Mouse (Mus musculus) spleen, adult 2 months (tissue): ENCODE results near the gene Sema3e. TPM values are rescaled to one million over a fixed set of nuclear protein-coding genes. Genes with fewer than 3 reads are reported as not detected.

Experiments
- DNase-seq, 2 experiments: peaks; one replicate each; pipeline versions ENCODE4 v3.0.0 to v3.0.0-alpha.2; 2012 to 2021; ENCODE audit warnings: low spot score in 2 of 2, low read depth in 1 of 2
- H3K27ac ChIP-seq: fragments of 200-500 bp; 2 replicates; pipeline ENCODE4 v1.5.1; 2012; ENCODE audit warnings: low read length, inconsistent platforms; ENCODE audit not compliant: insufficient read depth
- H3K27me3 ChIP-seq: fragments of 200-500 bp; 2 replicates; pipeline ENCODE4 v1.6.1; 2012; ENCODE audit warnings: mild to moderate bottlenecking, moderate library complexity, low read length, inconsistent platforms; ENCODE audit not compliant: control insufficient read depth, insufficient read depth
- H3K36me3 ChIP-seq: fragments of 200-500 bp; 2 replicates; pipeline ENCODE4 v1.6.1; 2012; ENCODE audit warnings: mild to moderate bottlenecking, low read length, inconsistent platforms; ENCODE audit not compliant: control insufficient read depth, insufficient read depth
- H3K4me1 ChIP-seq: fragments of 200-500 bp; 2 replicates; pipeline ENCODE4 v1.6.1; 2011; ENCODE audit warnings: inconsistent platforms; ENCODE audit not compliant: control insufficient read depth, insufficient read depth, insufficient read length
- H3K4me3 ChIP-seq: fragments of 200-500 bp; 2 replicates; pipeline ENCODE4 v1.5.1; 2011; ENCODE audit warnings: mild to moderate bottlenecking, inconsistent platforms; ENCODE audit not compliant: insufficient read depth, insufficient read length; ENCODE audit errors: extremely low read depth
- CTCF ChIP-seq: fragments of 200-500 bp; IDR thresholded peaks from 2 replicates; pipeline ENCODE4 v1.5.1; 2011; ENCODE audit warnings: mild to moderate bottlenecking, inconsistent platforms; ENCODE audit not compliant: insufficient read depth, insufficient read length, insufficient replicate concordance; ENCODE audit errors: extremely low read depth
- POLR2A ChIP-seq: fragments of 200-500 bp; IDR thresholded peaks from 2 replicates; pipeline ENCODE4 v1.6.1; 2011; ENCODE audit warnings: low read depth, low read length, inconsistent platforms
- WGBS: fragments of 180-500 bp; shearing (Covaris S2); methylation state at CpG from one replicate; pipeline ENCODE4 v1.1.7; 2018; 5-methylcytosine and 5-hydroxymethylcytosine counted together
- polyA plus RNA-seq: library from polyadenylated mRNA; depleted of rRNA; stranded (reverse); fragments of >200 nt; gene quantifications from 2 replicates; pipeline ENCODE4 v1.2.3, GENCODE M21; 2012

Gene Sema3e
- polyA plus RNA-seq, 1 experiment: 0.05 TPM

DNA sequence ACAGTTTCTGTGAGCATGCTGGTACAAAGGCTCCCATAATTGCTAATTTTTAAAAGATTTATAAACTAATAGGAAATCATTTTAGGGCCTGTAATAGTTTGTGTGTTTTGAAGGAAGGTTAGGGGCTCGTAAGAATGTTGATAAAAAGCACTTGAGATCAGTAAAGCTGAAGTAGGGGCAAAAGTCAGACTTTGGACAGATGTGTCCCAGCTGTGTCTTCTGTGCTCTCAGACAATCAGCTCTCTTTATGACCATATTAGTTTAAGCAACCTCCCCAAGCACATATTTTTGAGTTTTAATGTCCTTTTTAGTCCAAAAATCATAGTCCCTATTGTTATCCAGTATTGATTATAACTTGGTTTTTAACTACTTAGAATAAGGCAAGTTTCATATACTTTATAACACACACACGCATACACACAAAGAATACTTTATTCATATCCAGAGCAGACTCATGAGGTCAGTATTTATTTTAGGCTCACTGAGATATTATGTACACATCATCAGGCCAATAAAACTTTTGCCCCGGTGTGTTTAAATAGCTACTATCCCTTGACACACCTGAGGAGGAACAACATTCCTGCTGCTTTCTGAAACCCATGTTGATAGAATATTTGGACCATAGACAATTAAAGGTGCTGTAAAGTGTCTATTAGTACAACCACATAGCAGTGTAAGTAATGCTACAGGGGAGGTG, 173.4 kb downstream of the Sema3e start:
- Histone ChIP-seq H3K27me3 (no peaks in the 10 kb centered on the region), H3K4me3 (no peak overlapping the region), H3K4me1 (no peaks in the 10 kb centered on the region), H3K36me3 (no peaks in the 10 kb centered on the region), H3K27ac (no peak overlapping the region)
- no peak for DNase-seq
- TF ChIP-seq CTCF: no peak
- no peak for TF ChIP-seq POLR2A
- 74% methylated on average over 3 of the region's 3 CpGs for WGBS

DNA sequence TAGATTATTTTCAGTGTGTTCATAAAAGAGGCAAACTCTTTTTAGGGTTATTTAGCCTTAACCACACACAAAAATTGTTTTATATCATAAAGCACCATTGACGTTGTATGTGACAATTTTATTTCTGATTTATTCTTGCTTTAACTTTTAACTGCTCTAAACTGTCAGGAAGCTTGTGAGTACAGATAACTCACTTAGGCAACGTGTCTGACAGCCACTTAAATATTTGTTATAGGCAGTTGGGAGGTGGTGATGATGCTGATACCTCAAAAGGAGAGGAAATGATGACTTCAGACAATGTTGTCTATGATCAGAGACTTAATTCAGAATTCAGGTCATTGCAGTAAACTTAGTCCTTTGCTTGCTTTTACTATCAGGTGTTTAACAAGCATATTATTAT, 181.7 kb downstream of the Sema3e start:
- Histone ChIP-seq H3K36me3 (no peaks in the 10 kb centered on the region), H3K4me3 (no peak overlapping the region), H3K27ac (no peak overlapping the region), H3K4me1 (no peaks in the 10 kb centered on the region), H3K27me3 (no peaks in the 10 kb centered on the region)
- DNase-seq: no peak
- 47% methylated on average over 2 of the region's 2 CpGs for WGBS
- no peak for TF ChIP-seq CTCF
- no peak for TF ChIP-seq POLR2A

DNA sequence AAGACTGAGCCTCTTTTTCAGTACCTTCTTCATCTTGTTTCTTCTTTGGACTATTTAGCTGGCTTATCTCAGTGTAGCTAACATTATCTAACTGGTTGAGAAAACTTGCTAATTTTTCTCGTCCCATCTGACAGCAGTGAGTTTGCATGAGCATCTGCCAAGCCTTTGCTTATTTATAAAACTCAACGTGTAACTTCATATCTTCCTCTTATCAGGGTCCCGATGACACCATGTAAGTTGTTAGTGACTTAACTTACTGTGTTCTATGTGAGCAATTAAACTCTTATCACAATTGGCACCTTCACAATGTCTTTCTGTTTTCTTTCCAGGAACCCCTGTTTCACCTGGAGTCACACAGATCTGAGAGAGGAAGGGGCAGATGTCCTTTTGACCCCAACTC, 184.9 kb downstream of the Sema3e start:
- Histone ChIP-seq H3K4me3 (no peak overlapping the region), H3K36me3 (no peaks in the 10 kb centered on the region), H3K4me1 (no peaks in the 10 kb centered on the region), H3K27me3 (no peaks in the 10 kb centered on the region), H3K27ac (no peak overlapping the region)
- DNase-seq: no peak
- 77% methylated on average over 3 of the region's 3 CpGs for WGBS
- TF ChIP-seq POLR2A (no peak), CTCF (no peak)

DNA sequence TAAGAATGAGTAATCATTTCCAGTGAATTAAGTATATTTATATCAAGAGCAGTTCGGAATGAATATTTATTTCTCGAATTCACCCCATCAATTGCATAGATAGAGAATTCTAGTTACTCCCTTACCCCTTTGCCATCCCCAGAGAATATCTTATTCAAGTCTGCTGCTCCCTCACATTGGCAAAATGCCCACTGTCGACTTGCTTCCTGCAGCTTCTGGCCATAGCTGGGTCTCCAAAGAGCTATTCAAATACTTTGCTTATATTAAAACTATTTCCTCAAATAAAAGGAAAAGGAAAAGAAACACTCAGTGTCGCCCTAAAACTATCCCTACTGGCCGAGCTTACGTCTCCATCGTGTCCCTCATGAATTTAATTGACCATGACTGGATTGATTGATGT, 191.1 kb downstream of the Sema3e start:
- H3K27me3 ChIP-seq: no peaks in the 10 kb centered on the region
- H3K4me1 ChIP-seq: no peaks in the 10 kb centered on the region
- no peak overlapping the region for H3K27ac ChIP-seq
- WGBS: 78% methylated on average over 7 of the region's 7 CpGs
- TF ChIP-seq POLR2A: no peak
- no peak for TF ChIP-seq CTCF
- no peaks in the 10 kb centered on the region for H3K36me3 ChIP-seq
- no peak overlapping the region for H3K4me3 ChIP-seq
- no peak for DNase-seq

DNA sequence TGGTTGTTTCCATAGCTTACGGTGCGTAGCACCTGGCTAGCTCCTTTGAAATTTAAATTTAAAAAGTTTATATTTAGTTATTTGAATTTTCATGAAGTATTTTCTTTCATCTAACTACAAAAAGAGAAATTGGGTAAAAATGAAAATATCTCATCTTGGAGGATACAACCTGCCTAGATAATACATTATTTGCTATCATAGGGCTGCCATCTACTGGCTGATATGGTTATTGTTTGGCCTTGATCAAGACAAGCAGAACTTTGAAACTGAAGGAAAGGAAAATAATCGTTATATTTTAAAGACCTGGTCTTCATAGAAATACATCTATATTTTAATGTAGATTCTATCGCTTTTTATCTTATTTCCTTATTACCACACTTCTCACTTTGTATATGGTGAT, 193.6 kb downstream of the Sema3e start:
- Histone ChIP-seq H3K4me1 (no peaks in the 10 kb centered on the region), H3K27me3 (no peaks in the 10 kb centered on the region), H3K27ac (no peak overlapping the region), H3K4me3 (no peak overlapping the region), H3K36me3 (no peaks in the 10 kb centered on the region)
- WGBS: 83% methylated on average over 4 of the region's 4 CpGs
- TF ChIP-seq POLR2A (no peak), CTCF (no peak)
- no peak for DNase-seq

DNA sequence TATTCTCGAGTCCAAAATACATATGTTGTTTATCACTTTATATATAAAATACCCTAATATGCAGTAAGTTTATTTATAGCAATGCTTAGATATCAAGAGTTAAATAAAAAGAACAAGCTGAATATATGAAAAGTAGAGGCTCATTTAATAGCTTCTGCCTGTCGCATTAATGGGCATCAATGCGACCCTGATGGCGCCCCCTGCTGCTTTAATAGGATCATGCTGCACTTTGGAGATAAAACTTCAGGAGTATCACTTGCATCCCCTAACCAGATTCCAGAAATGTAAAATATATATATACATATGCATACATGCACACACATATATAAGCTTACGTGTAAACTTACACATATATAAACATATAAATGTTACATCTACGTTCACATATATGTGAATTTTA, 199.4 kb downstream of the Sema3e start:
- no peak for TF ChIP-seq CTCF
- no peak for TF ChIP-seq POLR2A
- H3K4me3 ChIP-seq: no peak overlapping the region
- 88% methylated on average over 6 of the region's 6 CpGs for WGBS
- H3K27me3 ChIP-seq: no peaks in the 10 kb centered on the region
- H3K36me3 ChIP-seq: no peaks in the 10 kb centered on the region
- no peak for DNase-seq
- H3K27ac ChIP-seq: no peak overlapping the region
- H3K4me1 ChIP-seq: no peaks in the 10 kb centered on the region

DNA sequence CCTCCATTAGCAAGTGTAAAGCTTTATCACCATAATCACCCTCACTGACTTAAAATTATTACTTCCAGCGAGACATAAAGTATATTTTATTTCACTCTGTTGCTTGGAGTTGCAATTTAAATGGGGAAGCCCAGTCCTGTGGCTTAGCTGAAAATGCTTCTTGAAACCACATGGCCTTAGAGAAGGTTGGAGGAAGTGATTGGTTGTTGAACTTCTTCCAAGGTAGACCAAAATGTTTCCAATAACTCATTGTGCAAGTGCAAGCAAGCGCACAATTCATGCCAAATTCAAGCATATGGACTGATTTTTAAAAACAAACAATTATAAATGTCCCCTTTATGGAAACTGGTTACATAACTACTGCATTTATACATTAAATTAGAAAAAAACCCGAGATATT, 206.0 kb downstream of the Sema3e start:
- no peaks in the 10 kb centered on the region for H3K4me1 ChIP-seq
- no peak overlapping the region for H3K27ac ChIP-seq
- DNase-seq: no peak
- 57% methylated on average over 3 of the region's 3 CpGs for WGBS
- no peak overlapping the region for H3K4me3 ChIP-seq
- H3K27me3 ChIP-seq: no peaks in the 10 kb centered on the region
- no peaks in the 10 kb centered on the region for H3K36me3 ChIP-seq
- no peak for TF ChIP-seq CTCF
- no peak for TF ChIP-seq POLR2A

DNA sequence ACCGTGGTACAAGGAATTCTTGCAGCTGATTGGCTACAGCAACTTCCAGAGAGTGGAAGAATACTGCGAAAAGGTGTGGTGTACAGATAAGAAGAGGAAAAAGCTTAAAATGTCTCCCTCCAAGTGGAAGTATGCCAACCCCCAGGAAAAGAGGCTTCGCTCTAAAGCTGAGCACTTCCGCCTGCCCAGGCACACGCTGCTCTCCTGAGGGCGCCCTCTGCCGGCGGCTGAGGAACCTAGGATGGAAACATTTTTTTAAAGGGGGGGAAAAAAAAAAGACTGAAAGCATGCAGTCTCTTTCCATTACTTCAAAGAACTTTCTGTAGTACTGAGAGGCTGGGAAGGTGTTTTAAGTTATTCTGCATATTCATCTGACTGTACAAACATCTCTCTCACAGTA, 227.5 kb downstream of the Sema3e start:
- H3K27ac ChIP-seq: no peak overlapping the region
- no peaks in the 10 kb centered on the region for H3K27me3 ChIP-seq
- no peaks in the 10 kb centered on the region for H3K4me1 ChIP-seq
- 47% methylated on average over 8 of the region's 8 CpGs for WGBS
- H3K36me3 ChIP-seq: no peaks in the 10 kb centered on the region
- DNase-seq: no peak
- no peak for TF ChIP-seq POLR2A
- TF ChIP-seq CTCF: no peak
- no peak overlapping the region for H3K4me3 ChIP-seq
